Mouse (Mus musculus): ENCODE results near the gene C4b.

Gene C4b

DNA sequence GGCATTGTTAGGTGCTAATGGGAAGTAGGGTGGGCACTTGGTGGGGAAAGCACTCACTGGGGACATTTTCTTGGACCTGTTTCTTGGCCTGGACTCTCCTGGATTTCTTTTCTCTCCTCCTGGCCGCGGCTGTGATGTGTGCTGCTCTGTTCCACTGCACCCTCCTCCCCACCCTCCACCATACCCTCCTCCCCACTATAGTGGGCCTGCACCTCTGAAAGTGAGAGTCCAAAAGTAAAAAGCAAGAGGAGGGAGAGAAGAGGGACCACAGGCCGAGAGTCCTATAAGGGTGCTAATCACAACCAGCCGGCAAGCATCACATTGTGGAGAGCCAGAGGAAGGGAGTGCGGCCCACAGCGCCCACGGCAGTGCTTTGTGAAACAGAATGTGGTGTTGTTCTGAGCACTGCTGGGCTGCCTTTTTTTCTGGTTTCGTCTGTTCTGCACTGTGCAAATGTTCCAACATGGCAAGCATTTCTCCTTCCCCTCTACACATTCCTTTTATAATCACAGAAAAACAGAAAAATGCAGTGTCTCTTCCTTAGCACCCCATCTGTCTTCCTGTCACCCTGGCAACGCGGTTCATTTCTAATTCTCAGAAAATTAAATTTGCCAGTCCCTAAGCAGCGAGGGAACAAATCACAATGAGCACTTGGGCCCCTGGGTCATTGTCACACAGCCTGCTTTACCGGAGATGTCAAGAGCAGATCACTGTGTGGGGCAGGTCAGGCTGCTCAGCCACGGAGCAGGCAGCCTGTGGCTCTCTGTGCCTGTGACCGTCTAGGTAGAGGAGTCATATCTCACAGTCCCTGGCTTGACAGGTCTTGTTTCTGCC is 43.9 kb downstream of the C4b start:
- peak; percentile 71 for DNase-seq

DNA sequence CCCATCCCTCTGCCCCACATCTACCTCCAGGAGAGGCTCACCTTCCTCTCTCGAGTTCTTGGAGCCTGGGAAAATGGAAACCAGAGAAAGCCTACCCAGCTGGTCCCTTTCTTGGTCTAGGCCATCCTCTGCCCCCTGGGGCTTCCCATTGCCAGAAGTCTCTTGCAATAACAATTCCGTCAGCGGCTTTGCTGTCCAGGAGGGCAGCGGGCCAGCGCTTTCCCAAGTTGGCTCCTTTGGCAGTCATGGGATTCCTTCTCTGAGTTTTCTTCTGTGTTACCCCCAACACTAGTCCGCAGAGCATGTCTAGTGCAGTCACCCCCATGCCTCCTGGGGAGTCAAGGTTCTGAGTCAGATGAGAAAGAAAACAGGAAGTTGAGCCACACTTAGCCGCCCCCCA is 50.8 kb downstream of the C4b start:
- no peak for DNase-seq

DNA sequence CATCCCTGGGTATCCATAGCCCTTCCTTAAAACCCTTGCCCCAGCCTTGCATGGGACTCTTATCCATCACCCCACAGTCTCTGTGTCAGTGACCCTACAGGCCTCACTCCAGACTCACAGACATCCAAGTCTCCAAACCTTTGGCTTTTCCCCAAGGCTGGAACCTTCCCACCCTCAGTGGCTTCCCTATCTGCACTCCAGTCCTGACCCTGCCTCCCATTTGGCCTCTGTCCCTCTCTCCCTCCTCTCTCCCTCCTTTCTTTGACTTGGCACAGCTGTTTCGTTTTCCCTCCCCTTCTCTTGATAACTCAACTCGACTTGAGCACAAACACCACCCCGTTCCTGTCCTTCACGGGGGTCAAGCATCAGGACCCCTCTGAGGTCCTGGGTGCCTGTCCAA is 53.2 kb downstream of the C4b start:
- no peak for DNase-seq

DNA sequence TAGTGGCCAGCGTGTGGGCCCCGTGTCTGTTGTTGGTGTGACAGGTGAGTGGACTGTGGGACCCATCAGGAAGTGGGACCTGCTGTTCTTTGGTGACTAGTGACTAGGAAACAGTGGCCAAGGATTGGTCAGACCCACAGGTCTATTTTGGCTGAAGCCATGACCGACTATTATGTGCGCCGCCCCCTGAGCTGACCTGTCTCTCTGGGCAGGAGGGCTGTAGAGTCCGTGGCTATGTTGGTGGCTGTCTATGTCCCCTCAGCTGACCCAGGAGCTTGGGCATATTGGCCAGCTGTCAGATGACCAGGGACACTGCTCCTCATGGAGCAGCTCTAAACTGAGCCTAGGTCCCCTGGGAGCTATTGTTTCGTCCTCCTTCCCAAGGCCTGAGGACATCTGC is 54.8 kb downstream of the C4b start:
- no peak for DNase-seq

DNA sequence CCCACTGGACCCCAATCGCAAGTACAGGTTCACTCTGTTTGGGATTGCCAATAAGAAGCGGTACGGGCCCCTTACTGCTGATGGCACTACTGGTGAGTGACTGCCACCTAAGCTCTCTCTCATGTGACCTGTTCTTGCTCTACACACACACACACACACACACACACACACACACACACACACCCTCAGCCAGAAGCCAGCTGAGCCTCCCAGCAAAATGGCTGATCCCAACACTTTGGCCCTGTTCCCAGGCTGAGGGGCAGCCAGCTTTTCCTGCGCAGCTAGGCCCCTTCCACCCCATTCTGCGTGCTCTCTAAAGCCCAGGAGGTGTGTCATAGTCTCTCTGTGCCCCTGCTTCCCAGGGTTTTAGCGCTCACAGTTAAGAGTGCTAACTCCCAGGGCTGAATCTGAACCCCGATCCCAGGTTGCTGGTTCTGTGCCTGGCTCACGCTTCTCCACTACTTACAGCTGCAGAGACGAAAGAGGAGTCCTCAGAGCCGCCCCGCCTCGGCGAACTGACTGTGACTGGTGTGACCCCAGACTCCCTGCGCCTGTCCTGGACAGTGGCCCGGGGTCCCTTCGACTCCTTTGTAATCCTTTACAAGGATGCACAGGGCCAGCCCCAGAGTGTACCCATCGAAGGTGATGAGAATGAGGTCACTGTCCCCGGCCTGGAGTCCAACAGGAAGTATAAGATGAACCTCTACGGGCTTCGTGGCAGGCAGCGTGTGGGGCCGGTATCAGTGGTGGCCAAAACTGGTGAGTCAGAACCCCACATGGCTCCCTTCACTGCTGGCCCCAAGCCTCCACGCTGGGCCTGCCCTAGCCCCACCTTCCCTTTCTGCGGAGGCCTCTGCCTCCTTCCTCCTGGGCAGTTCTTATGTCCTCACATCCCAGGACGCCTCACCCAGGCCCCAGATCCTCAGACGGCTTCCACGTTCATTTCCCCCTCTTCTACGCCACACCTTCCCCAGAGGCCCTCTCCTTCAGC is 58.3 kb downstream of the C4b start:
- DNase-seq = no peak

DNA sequence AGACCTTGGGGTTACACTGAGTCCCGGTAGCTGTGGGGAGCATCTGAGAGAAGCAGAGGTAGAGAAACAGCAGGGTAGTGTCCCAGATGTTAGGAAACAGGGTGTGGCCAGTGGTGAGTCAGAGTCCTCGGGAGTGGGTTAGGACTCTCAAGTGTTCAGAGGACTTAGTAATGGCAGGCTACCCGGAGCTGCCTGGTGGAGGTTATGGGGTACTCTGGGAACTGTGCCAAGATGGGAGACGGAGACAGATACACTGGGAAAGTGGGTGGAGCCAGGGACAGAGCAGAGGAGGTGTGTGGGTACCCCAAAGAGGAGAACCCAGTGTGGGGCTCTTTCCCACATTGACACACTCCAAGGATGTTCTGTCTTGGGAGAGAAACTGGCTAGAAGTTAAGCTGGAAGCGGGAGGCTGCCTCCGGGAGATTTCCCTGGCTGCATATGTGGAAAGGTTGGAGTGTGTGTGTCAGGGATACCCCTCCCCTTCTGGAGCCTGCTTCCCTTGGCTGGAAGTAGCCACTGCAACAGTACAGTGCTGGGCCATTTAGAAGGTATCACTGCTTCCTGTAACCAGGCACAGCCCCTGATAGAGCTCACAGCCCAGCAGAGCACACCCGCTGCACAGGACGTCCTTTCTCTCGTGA is 59.3 kb downstream of the C4b start:
- DNase-seq = no peak

DNA sequence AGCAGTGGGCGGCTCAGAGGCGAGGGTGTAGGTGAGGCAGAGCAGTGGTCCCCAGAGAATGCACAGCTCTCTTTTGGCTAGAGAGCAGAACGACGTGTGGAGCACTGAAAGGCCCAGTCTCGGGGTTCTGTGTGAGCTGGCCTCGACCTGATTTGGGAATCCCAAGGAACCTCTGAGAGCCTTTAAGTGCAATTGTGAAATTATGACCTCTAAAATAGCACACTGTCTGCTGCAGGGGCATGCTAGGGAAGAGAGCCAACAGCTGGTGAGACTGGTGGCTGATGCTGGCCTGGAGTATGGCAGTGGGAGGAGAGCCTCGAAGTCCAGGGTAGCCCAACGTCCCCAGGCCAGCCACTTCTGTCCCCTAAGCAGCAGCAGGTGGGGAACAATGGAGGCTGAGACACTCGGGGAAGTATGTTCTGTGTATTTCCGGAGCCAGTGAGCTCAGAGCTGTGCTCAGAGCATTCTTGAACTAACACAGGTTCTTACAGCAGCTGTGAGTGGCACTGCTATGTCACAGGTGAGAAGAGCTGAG is 59.9 kb downstream of the C4b start:
- no peak for DNase-seq

DNA sequence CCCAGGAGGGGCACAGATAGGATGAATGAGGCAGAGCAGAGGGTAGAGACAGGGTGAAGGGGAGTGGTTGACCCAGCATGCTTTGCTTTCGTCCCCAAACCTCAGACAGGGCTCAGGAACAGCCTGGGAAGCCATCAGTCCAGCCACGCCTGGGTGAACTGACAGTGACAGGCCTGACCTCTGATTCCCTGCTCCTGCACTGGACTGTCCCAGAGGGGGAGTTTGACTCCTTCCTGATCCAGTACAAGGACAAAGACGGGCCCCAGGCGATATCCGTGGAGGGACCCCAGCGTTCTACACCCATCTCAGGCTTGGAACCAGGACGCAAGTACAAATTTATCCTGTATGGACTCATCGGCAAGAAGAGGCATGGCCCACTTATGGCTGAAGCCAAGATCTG is 60.5 kb downstream of the C4b start:
- no peak for DNase-seq

DNA sequence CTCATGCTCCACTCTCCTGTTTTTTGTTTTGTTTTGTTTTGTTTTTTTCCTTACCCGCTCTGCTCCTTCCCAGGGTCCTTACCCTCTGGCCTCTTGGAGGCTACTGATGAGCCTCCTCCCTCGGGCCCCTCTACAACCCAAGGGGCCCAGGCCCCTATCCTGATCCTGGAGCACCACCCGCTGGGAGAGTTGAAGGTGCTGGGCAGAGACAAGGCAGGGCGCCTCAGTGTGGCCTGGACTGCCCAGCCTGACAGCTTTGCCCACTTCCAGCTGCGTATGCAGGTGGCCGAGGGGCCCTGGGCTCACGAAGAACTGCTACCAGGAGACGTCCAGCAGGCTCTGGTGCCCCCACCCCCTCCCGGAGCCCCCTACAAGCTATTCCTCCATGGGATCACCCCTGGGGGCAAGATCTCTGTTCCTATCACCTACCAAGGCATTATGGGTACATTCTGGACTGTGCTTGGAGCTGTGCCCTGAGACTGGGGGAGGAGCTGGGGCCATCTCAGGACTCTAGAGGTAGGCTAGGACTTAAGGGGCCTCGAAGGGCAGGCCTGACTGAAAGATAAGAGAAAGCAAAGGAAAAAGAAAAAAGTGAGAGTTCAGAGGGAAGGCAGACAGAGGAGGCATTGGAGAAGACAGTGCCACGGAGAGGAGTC is 61.7 kb downstream of the C4b start:
- DNase-seq = no peak

DNA sequence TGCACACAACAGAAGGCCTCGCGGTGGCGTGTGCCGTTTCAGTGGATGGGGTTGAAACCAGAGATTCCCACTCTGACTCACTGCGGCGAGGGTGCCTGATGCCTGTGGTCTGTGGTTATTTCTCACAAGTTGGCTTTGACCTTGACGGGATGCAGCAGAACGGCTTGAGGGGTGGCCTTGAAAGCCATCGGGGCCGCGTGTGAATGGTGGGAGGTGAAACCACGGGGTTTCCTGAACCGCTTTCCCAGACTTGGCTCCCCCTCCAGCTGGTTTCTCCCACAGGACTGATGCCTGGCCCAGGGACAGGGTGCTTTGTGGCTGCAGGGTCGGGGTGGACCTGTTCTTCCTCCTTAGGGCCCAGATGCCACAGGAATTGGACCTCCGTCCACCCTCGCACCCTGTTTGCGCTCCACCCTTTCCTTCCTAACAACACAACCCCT is 62.5 kb downstream of the C4b start:
- DNase-seq = no peak

DNA sequence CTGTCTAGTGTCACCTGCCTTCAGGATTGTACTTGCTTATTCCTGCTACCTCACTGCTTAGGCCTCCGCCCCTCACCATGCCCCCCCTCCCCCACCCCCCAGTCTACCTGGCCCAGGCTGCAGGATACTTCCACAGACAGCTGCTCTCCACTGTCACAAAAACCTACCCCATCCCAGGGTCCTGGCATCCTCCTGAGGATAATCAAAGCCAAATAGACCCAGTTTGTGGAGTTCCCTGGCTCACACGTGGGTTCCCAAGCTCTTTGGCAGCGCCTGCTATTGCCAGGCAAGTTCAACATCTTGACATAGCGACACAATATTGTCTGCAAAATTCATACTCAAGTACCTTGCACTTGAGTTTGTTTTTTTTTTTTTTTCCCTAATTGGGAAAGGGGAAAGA is 63.1 kb downstream of the C4b start:
- DNase-seq = no peak

DNA sequence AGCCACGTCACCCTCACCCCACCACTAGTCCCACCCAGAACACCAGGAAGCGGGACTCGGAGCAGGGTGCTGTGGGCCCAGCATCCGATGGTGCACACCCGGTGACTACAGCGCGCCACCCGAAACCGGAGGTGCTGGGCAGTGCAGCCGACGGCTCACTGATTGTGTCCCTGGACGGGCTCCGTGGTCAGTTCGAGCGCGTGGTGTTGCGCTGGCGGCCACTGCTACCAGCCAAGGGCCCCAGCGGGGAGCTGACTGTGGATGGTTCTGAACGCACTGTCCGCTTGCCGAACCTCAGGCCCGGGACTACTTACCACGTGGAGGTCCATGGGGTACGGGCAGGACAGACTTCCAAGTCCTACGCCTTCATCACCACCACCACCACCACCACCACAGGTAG is 63.5 kb downstream of the C4b start:
- no peak for DNase-seq

Data from right cerebral cortex, postnatal 25 days (tissue).